Mouse (Mus musculus): ENCODE data around the gene Ankrd24. TPM values are rescaled to one million over a fixed set of nuclear protein-coding genes. Genes with fewer than 3 reads are reported as not detected.
"Not testable (repeated sequence)": the region's sequence is repeated elsewhere in the genome, so short reads cannot be mapped to it uniquely, and the experiment has no call there.

Gene Ankrd24
- polyA plus RNA-seq, 1 experiment from 2014 or later, result 10.4 TPM

- H3K27ac ChIP-seq, result peak overlapping the region; percentile 92
- H3K36me3 ChIP-seq, result peaks cover 33% of the 10 kb centered on the region
- H3K9me3 ChIP-seq, result no peaks in the 10 kb centered on the region
- peak overlapping the region; percentile 88 for H3K4me2 ChIP-seq
- H3K4me1 ChIP-seq (replicated peaks), result peaks cover 20% of the 10 kb centered on the region
- peak overlapping the region; percentile 74 for H3K4me3 ChIP-seq (replicated peaks)
- peak overlapping the region; percentile 72 for H3K9ac ChIP-seq (replicated peaks)
- H3K27me3 ChIP-seq, result no peaks in the 10 kb centered on the region
- 0 out of 2 replicates have a peak, but pooled peaks have one; percentile 7 for ATAC-seq (ENCODE audit: insufficient number of reproducible peaks, insufficient read depth, low FRiP score, low TSS enrichment, low read depth)
- 54% methylated on average over 7 of the region's 7 CpGs for WGBS
Measured at GRCm38 (mm10) chr10:81627836-81628220, 512 bp upstream of the Ankrd24 start.

DNA sequence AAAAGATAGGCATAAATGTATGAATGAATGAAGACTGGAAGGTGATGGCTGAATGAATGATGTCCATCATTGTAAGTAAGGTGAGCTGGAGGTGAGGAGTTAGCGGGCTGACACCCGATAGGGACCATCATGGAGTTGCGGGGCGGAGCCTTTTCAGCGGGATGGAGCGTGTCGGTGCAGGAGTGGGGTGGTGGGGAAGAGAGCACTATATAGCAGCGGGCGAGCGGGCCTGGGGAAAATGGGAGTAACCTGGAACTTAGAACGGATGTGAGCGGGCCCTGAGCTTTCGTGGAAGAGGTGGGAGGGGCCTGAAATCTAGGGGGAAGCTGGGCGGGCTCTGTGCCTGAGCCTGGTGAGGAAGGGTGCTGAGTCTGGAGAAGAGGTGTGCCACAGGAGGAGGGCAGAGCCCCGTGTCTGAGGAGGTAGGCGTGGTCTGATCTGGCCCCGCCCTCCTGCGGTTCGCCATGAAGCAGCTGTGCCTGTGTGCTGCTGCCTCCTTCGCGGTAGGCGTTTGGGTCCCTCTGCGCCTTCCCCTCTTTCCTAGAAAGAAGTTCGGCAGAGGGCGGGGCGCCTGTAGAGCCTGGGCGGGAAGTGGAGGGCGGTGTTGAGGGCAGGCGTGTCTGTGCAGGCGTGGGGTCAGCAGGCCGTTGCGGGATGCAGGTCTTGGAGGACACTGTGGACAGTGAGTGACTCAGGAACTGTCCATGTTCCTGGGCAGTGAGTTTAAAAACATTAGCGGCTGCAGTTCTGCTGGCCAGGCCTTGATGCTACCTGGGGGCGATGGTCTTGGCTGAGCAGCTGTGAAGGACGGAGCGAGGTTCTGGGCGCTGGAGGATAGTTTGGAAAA is 5.1 kb downstream of the Ankrd24 start:
- 3% methylated on average over 37 of the region's 37 CpGs for WGBS
- Histone ChIP-seq H3K4me2 (peak overlapping the region; percentile 75), H3K27ac (peak overlapping the region; percentile 87), H3K9me3 (no peaks in the 10 kb centered on the region), H3K9ac (replicated peaks) (peak overlapping the region; percentile 56), H3K4me3 (replicated peaks) (peak overlapping the region; percentile 47), H3K36me3 (no peaks in the 10 kb centered on the region), H3K4me1 (replicated peaks) (peaks cover 9% of the 10 kb centered on the region; the same call in 1 of the 2 replicates), H3K27me3 (no peaks in the 10 kb centered on the region)
- ATAC-seq (ENCODE audit: insufficient number of reproducible peaks, insufficient read depth, low FRiP score, low TSS enrichment, low read depth), result peak; percentile 92

- Histone ChIP-seq H3K27ac (no peak overlapping the region), H3K4me3 (replicated peaks) (no peak overlapping the region), H3K9me3 (no peaks in the 10 kb centered on the region), H3K4me1 (replicated peaks) (peaks cover 11% of the 10 kb centered on the region; the same call in 1 of the 2 replicates), H3K4me2 (no peak overlapping the region; the same call in 1 of the 2 replicates), H3K9ac (replicated peaks) (no peak overlapping the region), H3K27me3 (no peaks in the 10 kb centered on the region), H3K36me3 (no peaks in the 10 kb centered on the region)
- ATAC-seq (ENCODE audit: insufficient number of reproducible peaks, insufficient read depth, low FRiP score, low TSS enrichment, low read depth), result no peak
- 17% methylated on average over 8 of the region's 8 CpGs for WGBS
Measured at GRCm38 (mm10) chr10:81636338-81636737, 8.0 kb downstream of the Ankrd24 start.

- no peaks in the 10 kb centered on the region for H3K36me3 ChIP-seq
- no peaks in the 10 kb centered on the region for H3K9me3 ChIP-seq
- H3K27me3 ChIP-seq, result no peaks in the 10 kb centered on the region
- H3K27ac ChIP-seq, result no peak overlapping the region
- no peak overlapping the region for H3K4me2 ChIP-seq
- 63% methylated on average over 6 of the region's 6 CpGs for WGBS
- no peak overlapping the region for H3K9ac ChIP-seq (replicated peaks)
- H3K4me1 ChIP-seq (replicated peaks), result peaks cover 19% of the 10 kb centered on the region
- ATAC-seq (ENCODE audit: insufficient number of reproducible peaks, insufficient read depth, low FRiP score, low TSS enrichment, low read depth), result no peak
- H3K4me3 ChIP-seq (replicated peaks), result no peak overlapping the region
Measured at GRCm38 (mm10) chr10:81638101-81638500, 9.8 kb downstream of the Ankrd24 start.

DNA sequence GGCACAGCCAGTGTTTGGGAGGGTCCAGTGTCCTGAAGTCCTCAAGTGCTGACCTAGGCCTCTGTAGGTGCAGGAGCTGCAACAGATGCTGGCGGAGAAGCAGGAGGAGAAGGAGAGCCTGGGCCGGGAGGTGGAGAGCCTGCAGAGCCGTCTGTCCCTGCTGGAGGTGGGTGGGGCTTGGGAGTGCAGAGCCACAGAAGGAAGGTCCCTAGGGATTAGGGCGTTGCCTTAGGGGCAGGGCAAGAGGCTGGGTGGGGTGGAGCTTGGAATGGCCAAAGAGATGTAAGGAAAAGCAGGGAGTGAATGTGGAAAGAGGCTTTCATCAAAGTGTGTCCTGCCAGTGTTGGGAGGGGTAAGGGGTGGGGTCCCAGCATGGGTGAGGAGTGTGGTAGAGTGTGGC is 12.5 kb downstream of the Ankrd24 start:
- H3K4me3 ChIP-seq (replicated peaks); H3K9ac ChIP-seq (replicated peaks); H3K36me3 ChIP-seq; H3K27me3 ChIP-seq; ATAC-seq (ENCODE audit: insufficient number of reproducible peaks, insufficient read depth, low FRiP score, low TSS enrichment, low read depth); H3K27ac ChIP-seq; H3K9me3 ChIP-seq; H3K4me2 ChIP-seq: not testable (repeated sequence)
- 37% methylated on average over 4 of the region's 4 CpGs for WGBS
- H3K4me1 ChIP-seq (replicated peaks), result peaks cover 20% of the 10 kb centered on the region

- Histone ChIP-seq H3K27me3 (no peaks in the 10 kb centered on the region), H3K27ac (no peak overlapping the region), H3K4me1 (replicated peaks) (peaks cover 20% of the 10 kb centered on the region), H3K9me3 (no peaks in the 10 kb centered on the region), H3K4me2 (peak overlapping the region; percentile 85; the same call in 1 of the 2 replicates), H3K9ac (replicated peaks) (no peak overlapping the region), H3K4me3 (replicated peaks) (no peak overlapping the region), H3K36me3 (no peaks in the 10 kb centered on the region)
- 90% methylated on average over 2 of the region's 2 CpGs for WGBS
- no peak for ATAC-seq (ENCODE audit: insufficient number of reproducible peaks, insufficient read depth, low FRiP score, low TSS enrichment, low read depth)
Measured at GRCm38 (mm10) chr10:81641566-81641965, 13.2 kb downstream of the Ankrd24 start.

GRCm38 (mm10) chr10:81641978-81642647 is 13.8 kb downstream of the Ankrd24 start:
- Histone ChIP-seq H3K27ac (peak overlapping the region; percentile 25; the same call in 1 of the 2 replicates), H3K9ac (replicated peaks) (peak overlapping the region; percentile 93), H3K4me3 (replicated peaks) (peak overlapping the region; percentile 70), H3K9me3 (no peaks in the 10 kb centered on the region), H3K4me2 (peak overlapping the region; percentile 85), H3K27me3 (no peaks in the 10 kb centered on the region), H3K36me3 (no peaks in the 10 kb centered on the region), H3K4me1 (replicated peaks) (peaks cover 20% of the 10 kb centered on the region)
- 81% methylated on average over 8 of the region's 8 CpGs for WGBS
- no peak for ATAC-seq (ENCODE audit: insufficient number of reproducible peaks, insufficient read depth, low FRiP score, low TSS enrichment, low read depth)

- no peaks in the 10 kb centered on the region for H3K36me3 ChIP-seq
- peak overlapping the region; percentile 93 for H3K9ac ChIP-seq (replicated peaks)
- peak overlapping the region; percentile 98 for H3K27ac ChIP-seq
- peaks cover 20% of the 10 kb centered on the region for H3K4me1 ChIP-seq (replicated peaks)
- no peaks in the 10 kb centered on the region for H3K27me3 ChIP-seq
- H3K9me3 ChIP-seq, result no peaks in the 10 kb centered on the region
- WGBS, result 20% methylated on average over 24 of the region's 24 CpGs
- no peak; the same call in 1 of the 2 replicates for ATAC-seq (ENCODE audit: insufficient number of reproducible peaks, insufficient read depth, low FRiP score, low TSS enrichment, low read depth)
- peak overlapping the region; percentile 70 for H3K4me3 ChIP-seq (replicated peaks)
- peak overlapping the region; percentile 85 for H3K4me2 ChIP-seq
Measured at GRCm38 (mm10) chr10:81642648-81643448, 14.5 kb downstream of the Ankrd24 start.

GRCm38 (mm10) chr10:81643449-81644055 is 15.2 kb downstream of the Ankrd24 start:
- Histone ChIP-seq H3K27ac (peak overlapping the region; percentile 98), H3K4me1 (replicated peaks) (peaks cover 20% of the 10 kb centered on the region), H3K4me2 (peak overlapping the region; percentile 85), H3K9me3 (no peaks in the 10 kb centered on the region), H3K4me3 (replicated peaks) (peak overlapping the region; percentile 70), H3K36me3 (no peaks in the 10 kb centered on the region), H3K9ac (replicated peaks) (peak overlapping the region; percentile 93), H3K27me3 (no peaks in the 10 kb centered on the region)
- under 1% methylated on average over 74 of the region's 75 CpGs for WGBS
- ATAC-seq (ENCODE audit: insufficient number of reproducible peaks, insufficient read depth, low FRiP score, low TSS enrichment, low read depth), result peak; percentile 87

DNA sequence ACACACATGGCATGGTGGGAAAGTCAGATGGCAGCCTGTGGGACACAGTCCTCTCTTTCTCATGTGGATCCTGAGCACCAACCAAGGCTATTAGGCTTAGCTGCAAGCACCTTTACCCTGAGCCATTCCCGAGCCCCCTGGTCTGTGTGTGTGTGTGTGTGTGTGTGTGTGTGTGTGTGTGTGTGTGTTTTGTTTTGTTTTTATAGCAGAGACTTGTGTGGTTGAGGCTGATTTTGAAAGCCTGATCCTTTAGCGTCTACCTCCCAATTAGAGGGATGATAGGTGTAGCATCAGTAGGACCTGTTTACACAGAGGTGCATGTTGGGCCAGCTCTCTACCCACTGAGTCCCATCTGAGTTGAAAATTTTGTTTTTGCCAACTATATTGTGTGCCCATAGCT is 15.8 kb downstream of the Ankrd24 start:
- Histone ChIP-seq H3K9ac (replicated peaks) (peak overlapping the region; percentile 93), H3K27me3 (no peaks in the 10 kb centered on the region), H3K9me3 (no peaks in the 10 kb centered on the region), H3K36me3 (no peaks in the 10 kb centered on the region), H3K4me1 (replicated peaks) (peaks cover 20% of the 10 kb centered on the region), H3K4me2 (peak overlapping the region; percentile 85), H3K27ac (peak overlapping the region; percentile 98), H3K4me3 (replicated peaks) (peak overlapping the region; percentile 70)
- WGBS, result 54% methylated on average over 2 of the region's 2 CpGs
- peak; percentile 17; the same call in 1 of the 2 replicates for ATAC-seq (ENCODE audit: insufficient number of reproducible peaks, insufficient read depth, low FRiP score, low TSS enrichment, low read depth)

All from limb, embryonic 12.5 days (tissue).